Mouse (Mus musculus): ENCODE results near the gene Mettl7b. TPM values are rescaled to one million over a fixed set of nuclear protein-coding genes. Genes with fewer than 3 reads are reported as not detected.
"Not testable (repeated sequence)": the region's sequence is repeated elsewhere in the genome, so short reads cannot be mapped to it uniquely, and the experiment has no call there.

Mettl7b gene
- polyA plus RNA-seq (2014; fragmentation: Nextera tagmentation; extraction: Ambion mirVana), result not detected in 2 replicates

DNA sequence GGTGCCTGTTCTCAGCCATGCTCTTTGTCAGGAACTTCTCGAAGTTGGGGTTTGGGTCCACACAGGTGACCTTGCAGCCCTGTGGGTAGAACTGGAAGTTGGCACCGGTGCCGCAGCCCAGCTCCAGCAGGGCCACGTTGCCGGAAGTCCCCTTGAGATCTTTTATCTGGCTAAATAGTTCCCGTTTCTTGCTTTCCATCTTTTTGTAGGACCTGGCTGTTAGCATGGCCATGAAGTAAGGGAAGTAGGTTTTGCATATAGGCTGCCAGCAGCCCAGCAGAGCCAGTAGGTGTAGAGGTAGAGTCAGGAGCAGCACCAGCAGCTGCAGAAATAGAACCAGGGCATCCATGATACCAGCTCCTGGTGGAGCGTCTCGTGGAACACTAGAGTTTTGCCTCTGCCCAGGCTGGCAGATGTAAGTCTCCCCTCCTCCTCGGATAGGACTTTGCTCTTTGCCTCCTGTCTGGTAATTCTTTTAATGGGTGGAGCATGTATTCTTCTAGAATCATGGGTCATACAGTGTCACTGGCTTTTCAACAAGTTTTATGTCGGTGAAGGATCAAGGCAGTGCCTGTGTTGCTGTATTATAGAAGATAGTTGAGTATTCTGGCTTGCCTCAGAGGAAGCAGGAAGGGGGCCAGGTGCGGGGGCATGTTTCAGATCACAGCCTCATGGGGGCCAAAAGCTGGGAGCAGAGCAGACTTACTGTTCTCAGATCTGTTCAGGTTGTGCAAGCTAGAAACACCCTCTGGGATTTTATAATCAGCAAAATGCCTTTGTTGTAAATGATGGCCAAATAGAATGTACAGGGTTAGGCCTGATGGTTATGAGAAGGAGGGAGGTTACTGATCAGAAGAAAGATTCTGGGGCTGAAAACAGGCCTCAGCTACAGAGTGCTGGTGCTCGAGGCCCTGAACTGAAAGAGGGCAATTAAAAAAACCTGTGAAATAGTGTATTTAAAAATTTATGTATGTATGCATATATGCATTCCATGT, at the start of gene Mettl7b:
Gene Mettl7b (minus strand): TSS at position 399 of the 995 bp plus-strand sequence.
- no peak for ATAC-seq (ENCODE audit: low read depth)
- WGBS, result 86% methylated on average over 12 of the region's 12 CpGs
- Histone ChIP-seq H3K27me3 (ENCODE audit: control insufficient read depth, insufficient read depth, low read length) (no peaks in the 10 kb centered on the region), H3K27ac (ENCODE audit: low read depth, low read length) (no peak within 1 kb of the TSS), H3K9me3 (ENCODE audit: control insufficient read depth, low read length) (no peaks in the 10 kb centered on the region), H3K4me2 (ENCODE audit: low read depth, low read length) (no peak within 1 kb of the TSS), H3K4me1 (ENCODE audit: control insufficient read depth, insufficient read depth, low read length) (no peaks in the 10 kb centered on the region), H3K9ac (replicated peaks; ENCODE audit: low read depth, low read length) (no peak within 1 kb of the TSS), H3K36me3 (ENCODE audit: control insufficient read depth, insufficient read depth, low read length) (no peaks in the 10 kb centered on the region), H3K4me3 (ENCODE audit: low read depth, low read length) (no peak within 1 kb of the TSS)

DNA sequence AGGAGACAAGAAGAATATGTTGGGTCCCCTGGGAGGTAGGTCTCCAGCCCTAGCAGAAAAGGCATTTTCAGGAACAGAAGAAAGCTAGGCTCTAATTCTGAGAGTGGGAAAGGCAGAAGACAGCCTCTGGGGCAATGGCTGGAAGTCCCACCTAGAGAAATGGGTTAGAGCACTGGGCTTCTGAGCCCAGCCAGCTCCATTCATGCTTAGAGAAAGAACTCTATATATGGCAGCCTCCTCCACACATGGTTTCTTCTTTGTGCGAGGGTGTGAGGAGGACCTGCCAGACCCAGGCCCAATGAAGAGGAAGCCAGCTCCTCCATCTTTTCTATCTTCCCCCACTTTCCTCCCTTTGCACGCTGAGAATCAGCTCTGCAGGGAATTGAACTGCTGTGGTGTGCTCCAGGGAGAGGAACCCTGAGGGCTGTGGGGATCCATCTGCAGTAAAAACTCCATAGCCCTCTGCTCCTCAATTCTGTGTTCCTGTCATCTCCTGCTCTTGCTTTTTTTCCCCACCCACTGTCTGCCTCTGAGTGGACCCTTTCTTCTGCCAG, 49.6 kb upstream of the Mettl7b start, which contains the start of gene Olfr763:
Gene Olfr763 (plus strand): TSS at position 504 of the 554 bp plus-strand sequence.
- 70% methylated on average over 2 of the region's 2 CpGs for WGBS
- Histone ChIP-seq H3K4me2 (ENCODE audit: low read depth, low read length) (no peak within 1 kb of the TSS), H3K4me1 (ENCODE audit: control insufficient read depth, insufficient read depth, low read length) (no peaks in the 10 kb centered on the region), H3K36me3 (ENCODE audit: control insufficient read depth, insufficient read depth, low read length) (no peaks in the 10 kb centered on the region), H3K9ac (replicated peaks; ENCODE audit: low read depth, low read length) (no peak within 1 kb of the TSS), H3K27ac (ENCODE audit: low read depth, low read length) (no peak within 1 kb of the TSS), H3K27me3 (ENCODE audit: control insufficient read depth, insufficient read depth, low read length) (no peaks in the 10 kb centered on the region), H3K4me3 (ENCODE audit: low read depth, low read length) (no peak within 1 kb of the TSS), H3K9me3 (ENCODE audit: control insufficient read depth, low read length) (no peaks in the 10 kb centered on the region)
- ATAC-seq (ENCODE audit: low read depth), result no peak

DNA sequence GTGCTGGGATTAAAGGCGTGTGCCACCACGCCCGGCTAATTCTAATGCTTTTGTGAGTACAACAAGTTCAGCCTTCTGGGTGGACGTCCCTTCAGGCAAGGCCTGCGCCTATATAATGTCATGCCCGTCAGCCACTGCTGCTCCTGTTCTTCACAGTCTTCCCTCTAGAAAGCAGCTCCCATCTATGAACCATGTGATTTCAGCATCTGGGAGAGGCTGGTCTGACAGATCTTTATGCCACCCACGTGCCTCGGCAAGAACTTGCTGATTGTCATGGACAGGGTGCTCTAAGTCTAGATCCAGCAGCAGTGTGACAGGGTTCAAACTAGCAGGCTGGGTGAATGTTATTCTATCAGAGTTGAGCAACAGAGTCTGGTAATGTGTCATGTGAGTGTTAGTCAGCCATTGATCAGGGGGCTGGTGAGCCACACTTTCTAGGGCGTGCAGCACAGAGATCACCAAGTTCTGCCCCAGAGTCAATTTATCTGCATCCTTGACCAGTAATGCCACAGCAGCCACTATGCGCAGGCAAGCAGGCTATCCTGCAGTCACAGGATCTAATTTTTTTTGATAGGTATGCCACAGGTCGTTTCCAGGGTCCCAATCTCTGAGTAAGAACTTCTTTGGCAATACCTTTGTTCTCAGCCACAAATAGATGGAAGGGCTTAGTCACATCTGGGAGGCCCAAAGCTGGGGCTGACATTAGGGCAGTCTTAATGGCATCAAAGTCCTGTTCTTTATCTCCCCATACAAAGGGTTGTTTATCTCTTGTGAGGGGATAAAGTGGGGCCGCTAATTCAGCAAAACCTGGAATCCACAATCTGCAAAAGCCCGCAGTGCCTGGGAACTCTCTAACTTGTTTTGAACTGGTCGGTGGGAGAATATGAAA, 43.5 kb upstream of the Mettl7b start:
- Histone ChIP-seq H3K4me2 (ENCODE audit: low read depth, low read length) (no peak overlapping the region), H3K4me3 (ENCODE audit: low read depth, low read length) (no peak overlapping the region), H3K27me3 (ENCODE audit: control insufficient read depth, insufficient read depth, low read length) (no peaks in the 10 kb centered on the region), H3K9ac (replicated peaks; ENCODE audit: low read depth, low read length) (no peak overlapping the region), H3K9me3 (ENCODE audit: control insufficient read depth, low read length) (no peaks in the 10 kb centered on the region), H3K4me1 (ENCODE audit: control insufficient read depth, insufficient read depth, low read length) (no peaks in the 10 kb centered on the region), H3K36me3 (ENCODE audit: control insufficient read depth, insufficient read depth, low read length) (no peaks in the 10 kb centered on the region), H3K27ac (ENCODE audit: low read depth, low read length) (no peak overlapping the region)
- ATAC-seq (ENCODE audit: low read depth), result no peak
- WGBS, result 86% methylated on average over 14 of the region's 14 CpGs

GRCm38 (mm10) chr10:128996523-128997040, 35.8 kb upstream of the Mettl7b start:
- WGBS, result 75% methylated on average over 4 of the region's 4 CpGs
- Histone ChIP-seq H3K9ac (replicated peaks; ENCODE audit: low read depth, low read length) (no peak overlapping the region), H3K36me3 (ENCODE audit: control insufficient read depth, insufficient read depth, low read length) (no peaks in the 10 kb centered on the region), H3K4me3 (ENCODE audit: low read depth, low read length) (no peak overlapping the region), H3K4me2 (ENCODE audit: low read depth, low read length) (no peak overlapping the region), H3K9me3 (ENCODE audit: control insufficient read depth, low read length) (no peaks in the 10 kb centered on the region), H3K27ac (ENCODE audit: low read depth, low read length) (no peak overlapping the region), H3K4me1 (ENCODE audit: control insufficient read depth, insufficient read depth, low read length) (no peaks in the 10 kb centered on the region), H3K27me3 (ENCODE audit: control insufficient read depth, insufficient read depth, low read length) (no peaks in the 10 kb centered on the region)
- no peak for ATAC-seq (ENCODE audit: low read depth)

DNA sequence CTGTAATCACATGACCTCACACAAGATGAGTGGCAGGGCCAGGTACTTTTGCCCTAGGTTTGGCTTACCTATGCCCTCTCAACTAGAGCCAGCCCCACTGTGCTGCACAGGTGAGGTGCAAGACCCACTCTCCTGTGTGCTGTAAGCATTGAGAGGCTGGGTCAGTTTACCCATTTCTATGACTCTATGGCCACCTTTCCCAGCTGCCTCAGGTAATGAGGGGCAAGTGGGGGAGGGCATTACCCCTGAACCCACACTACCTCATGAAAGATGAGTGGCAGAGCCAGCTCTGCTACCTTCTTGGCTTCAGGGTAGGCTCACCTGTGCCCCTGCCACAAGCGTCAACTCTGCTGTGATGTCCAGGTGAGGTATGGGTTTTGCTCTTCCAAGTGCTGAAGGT, 35.0 kb upstream of the Mettl7b start:
- whole genome bisulfite sequencing, result 87% methylated on average over 1 of the region's 1 CpGs
- Histone ChIP-seq H3K27me3 (ENCODE audit: control insufficient read depth, insufficient read depth, low read length) (no peaks in the 10 kb centered on the region), H3K27ac (ENCODE audit: low read depth, low read length) (no peak overlapping the region), H3K4me3 (ENCODE audit: low read depth, low read length) (no peak overlapping the region), H3K36me3 (ENCODE audit: control insufficient read depth, insufficient read depth, low read length) (no peaks in the 10 kb centered on the region), H3K4me1 (ENCODE audit: control insufficient read depth, insufficient read depth, low read length) (no peaks in the 10 kb centered on the region), H3K9me3 (ENCODE audit: control insufficient read depth, low read length) (no peaks in the 10 kb centered on the region), H3K9ac (replicated peaks; ENCODE audit: low read depth, low read length) (no peak overlapping the region), H3K4me2 (ENCODE audit: low read depth, low read length) (no peak overlapping the region)
- no peak for ATAC-seq (ENCODE audit: low read depth)

DNA sequence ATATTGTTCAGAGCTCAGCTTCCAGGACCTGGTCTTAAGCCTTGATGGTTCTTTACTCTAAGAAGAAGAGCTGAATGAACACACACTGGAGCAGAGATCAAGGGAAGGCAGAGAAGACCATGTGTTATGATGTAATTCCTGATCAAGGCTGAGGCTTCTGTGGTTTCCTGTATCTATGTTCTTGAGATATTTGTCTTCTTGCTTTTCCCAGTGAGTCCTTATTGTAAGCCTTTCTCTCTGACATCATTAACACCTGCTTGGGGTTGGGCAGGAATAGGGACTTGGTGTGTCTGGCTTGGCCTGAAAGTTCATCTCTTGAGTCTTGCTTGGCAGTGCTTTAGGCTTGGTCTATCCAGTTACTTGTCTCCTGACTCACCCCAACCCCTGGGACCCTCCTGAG, 30.2 kb upstream of the Mettl7b start:
- Histone ChIP-seq H3K36me3 (ENCODE audit: control insufficient read depth, insufficient read depth, low read length) (no peaks in the 10 kb centered on the region), H3K9me3 (ENCODE audit: control insufficient read depth, low read length) (no peaks in the 10 kb centered on the region), H3K9ac (replicated peaks; ENCODE audit: low read depth, low read length) (no peak overlapping the region), H3K4me3 (ENCODE audit: low read depth, low read length) (no peak overlapping the region), H3K27me3 (ENCODE audit: control insufficient read depth, insufficient read depth, low read length) (no peaks in the 10 kb centered on the region), H3K4me2 (ENCODE audit: low read depth, low read length) (no peak overlapping the region), H3K4me1 (ENCODE audit: control insufficient read depth, insufficient read depth, low read length) (no peaks in the 10 kb centered on the region), H3K27ac (ENCODE audit: low read depth, low read length) (no peak overlapping the region)
- ATAC-seq (ENCODE audit: low read depth), result no peak

DNA sequence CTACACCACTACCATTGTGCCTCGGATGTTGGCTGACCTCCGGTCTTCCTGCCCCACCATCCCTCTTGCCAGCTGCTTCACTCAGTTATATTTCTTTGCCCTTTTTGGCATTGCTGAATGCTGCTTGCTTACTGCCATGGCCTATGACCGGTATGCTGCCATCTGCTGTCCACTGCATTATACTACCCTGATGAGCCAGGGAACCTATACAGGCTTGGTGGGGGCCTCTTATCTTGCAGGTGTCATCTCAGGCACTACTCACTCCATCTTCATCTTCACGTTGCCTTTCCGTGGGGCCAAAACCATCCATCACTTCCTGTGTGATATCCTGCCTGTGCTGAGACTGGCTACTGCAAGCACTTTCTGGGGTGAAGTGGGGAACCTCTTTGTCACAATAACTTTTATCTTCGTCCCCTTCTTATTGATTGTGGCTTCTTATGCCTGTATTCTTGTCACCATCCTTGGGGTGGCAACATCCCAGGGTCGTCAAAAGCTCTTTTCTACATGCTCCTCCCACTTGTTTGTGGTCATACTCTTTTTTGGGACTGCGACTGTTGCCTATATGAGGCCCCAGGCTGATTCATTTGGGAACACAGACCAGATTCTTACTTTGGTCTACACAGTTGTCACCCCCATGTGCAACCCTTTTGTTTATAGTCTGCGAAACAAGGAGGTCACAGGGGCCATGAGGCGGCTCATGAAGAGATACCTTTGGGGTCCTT, 29.5 kb upstream of the Mettl7b start:
- not testable (repeated sequence) for H3K27ac ChIP-seq (ENCODE audit: low read depth, low read length); H3K27me3 ChIP-seq (ENCODE audit: control insufficient read depth, insufficient read depth, low read length); H3K9ac ChIP-seq (replicated peaks; ENCODE audit: low read depth, low read length); H3K4me3 ChIP-seq (ENCODE audit: low read depth, low read length); H3K36me3 ChIP-seq (ENCODE audit: control insufficient read depth, insufficient read depth, low read length); H3K4me2 ChIP-seq (ENCODE audit: low read depth, low read length); H3K9me3 ChIP-seq (ENCODE audit: control insufficient read depth, low read length); H3K4me1 ChIP-seq (ENCODE audit: control insufficient read depth, insufficient read depth, low read length); ATAC-seq (ENCODE audit: low read depth)
- 63% methylated on average over 7 of the region's 10 CpGs for WGBS

- H3K4me1 ChIP-seq (ENCODE audit: control insufficient read depth, insufficient read depth, low read length); H3K4me2 ChIP-seq (ENCODE audit: low read depth, low read length); H3K9ac ChIP-seq (replicated peaks; ENCODE audit: low read depth, low read length); H3K27me3 ChIP-seq (ENCODE audit: control insufficient read depth, insufficient read depth, low read length); H3K9me3 ChIP-seq (ENCODE audit: control insufficient read depth, low read length); ATAC-seq (ENCODE audit: low read depth); H3K36me3 ChIP-seq (ENCODE audit: control insufficient read depth, insufficient read depth, low read length); H3K4me3 ChIP-seq (ENCODE audit: low read depth, low read length); H3K27ac ChIP-seq (ENCODE audit: low read depth, low read length): not testable (repeated sequence)
- WGBS, result 77% methylated on average over 1 of the region's 1 CpGs
These were observed 28.3 kb upstream of the Mettl7b start, which contains the start of gene Olfr9 for GRCm38 (mm10) chr10:128989131-128989530. Gene Olfr9, plus strand, starts transcription at chr10:128989431.

Data from neural tube, embryonic 14.5 days (tissue).